Mouse (Mus musculus) heart, postnatal 0 days (tissue): Measurements from ENCODE around the gene Dag1.

ENCODE experiments used
- CTCF ChIP-seq: IDR thresholded peaks from 2 replicates; pipeline ENCODE4 v1.5.1; 2016; ENCODE audit warnings: antibody characterized with exemption, control low read depth, low read depth
- EP300 ChIP-seq: IDR thresholded peaks from 2 replicates; pipeline ENCODE4 v1.6.1; 2016; ENCODE audit warnings: antibody characterized with exemption, low read depth

- no peak for TF ChIP-seq CTCF
- no peak for TF ChIP-seq EP300
Observed at GRCm38 (mm10) chr9:108187616-108188015, 76.1 kb downstream of the Dag1 start.
